Mouse (Mus musculus): ENCODE results near the gene Cpt1b.

The Cpt1b gene

DNA sequence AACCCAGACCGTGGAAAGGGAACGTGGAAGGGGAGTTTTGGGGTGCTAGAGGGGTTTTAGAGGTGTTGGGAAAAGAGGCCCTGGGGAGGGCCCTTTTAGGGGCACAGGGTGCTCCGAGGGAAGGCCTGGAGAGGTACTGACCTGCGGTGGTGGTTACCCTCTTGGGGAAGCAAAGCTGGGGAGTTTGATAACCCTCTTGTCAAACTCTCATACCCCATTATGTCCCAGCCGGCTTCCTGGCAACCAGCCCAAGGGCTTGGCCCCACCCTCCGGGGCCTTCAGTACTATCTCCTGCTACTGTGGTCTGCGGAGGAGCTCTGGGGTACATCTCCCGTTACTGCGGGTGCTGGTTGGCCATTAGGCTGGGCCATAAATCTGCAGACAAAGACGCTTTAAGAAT is 46.2 kb downstream of the Cpt1b start:
- DNase-seq (ENCODE audit: low read depth, low spot score): no peak

DNA sequence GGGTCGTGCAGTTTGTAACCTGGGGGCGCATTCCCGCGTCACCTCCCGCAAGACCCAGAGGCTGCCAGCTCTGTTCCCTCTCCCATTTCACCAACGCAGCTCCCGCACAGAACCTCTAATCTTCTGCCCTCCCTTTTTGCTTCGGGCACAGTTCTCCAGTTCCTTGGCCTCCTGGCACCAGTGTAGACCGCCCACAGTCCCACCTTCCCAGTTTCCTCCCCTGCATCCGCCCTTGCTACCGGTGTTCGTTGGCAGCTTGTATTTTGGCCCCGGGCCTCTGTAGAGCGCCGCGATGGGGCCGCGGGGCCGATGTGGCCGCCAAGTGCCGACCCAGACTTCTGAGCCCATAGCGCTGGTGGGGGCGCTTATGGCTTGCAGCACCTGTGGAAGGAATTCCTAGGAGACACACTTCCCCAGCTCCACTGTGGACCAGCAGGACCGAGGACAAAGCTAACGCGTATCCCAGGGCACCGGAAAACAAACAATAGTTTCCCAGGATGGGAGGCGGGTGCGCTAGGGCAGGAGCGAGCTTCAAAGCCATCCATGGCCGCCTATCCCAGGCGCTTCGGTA is 46.7 kb downstream of the Cpt1b start, which contains the start of gene Odf3b:
Gene Odf3b, minus strand, starts transcription at position 452 of the 571 bp plus-strand sequence.
- DNase-seq (ENCODE audit: low read depth, low spot score): no peak

DNA sequence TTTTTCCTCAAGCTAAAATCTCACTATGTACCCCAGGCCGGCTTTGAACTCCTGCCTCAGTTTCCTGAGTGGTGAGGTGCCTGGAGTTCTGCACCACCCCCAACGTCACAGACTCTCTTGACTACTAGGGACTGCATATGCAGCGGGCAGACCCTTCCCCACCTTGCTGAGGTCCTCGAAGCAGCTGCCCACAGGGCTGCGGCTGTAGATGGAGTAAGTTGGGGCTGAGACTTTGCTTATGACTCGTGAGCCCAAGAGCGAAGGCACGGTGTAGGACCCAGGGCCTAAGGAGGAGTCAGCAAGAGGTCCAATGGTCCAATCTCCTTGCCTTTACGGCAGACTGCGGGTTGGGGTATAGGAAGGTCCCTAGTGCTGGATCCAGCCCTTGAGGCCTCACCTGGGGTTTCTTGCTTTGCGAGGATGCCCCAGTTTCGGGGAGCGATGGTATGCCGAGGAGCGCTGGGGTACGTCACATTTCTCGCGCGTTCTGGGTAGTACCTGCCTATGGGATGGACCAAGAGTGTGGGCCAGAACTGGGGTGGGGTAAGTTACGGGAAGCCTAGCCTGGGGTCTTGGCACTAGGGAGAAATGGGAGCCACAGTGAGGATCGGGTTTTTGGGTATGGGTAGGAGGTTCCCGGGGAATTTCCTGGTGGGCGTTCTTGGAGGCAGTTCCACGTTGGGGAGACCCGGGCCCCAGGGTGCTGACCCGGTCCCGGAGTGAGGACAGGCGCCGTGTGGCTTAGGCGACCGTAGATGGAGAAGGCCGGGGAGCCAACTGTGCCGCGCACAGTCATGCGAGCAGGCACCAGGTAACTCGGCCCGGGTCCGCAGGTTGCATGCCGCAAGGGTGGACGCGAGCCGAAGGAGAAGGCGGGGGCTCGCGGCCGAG is 47.5 kb downstream of the Cpt1b start:
- no peak for DNase-seq (ENCODE audit: low read depth, low spot score)

DNA sequence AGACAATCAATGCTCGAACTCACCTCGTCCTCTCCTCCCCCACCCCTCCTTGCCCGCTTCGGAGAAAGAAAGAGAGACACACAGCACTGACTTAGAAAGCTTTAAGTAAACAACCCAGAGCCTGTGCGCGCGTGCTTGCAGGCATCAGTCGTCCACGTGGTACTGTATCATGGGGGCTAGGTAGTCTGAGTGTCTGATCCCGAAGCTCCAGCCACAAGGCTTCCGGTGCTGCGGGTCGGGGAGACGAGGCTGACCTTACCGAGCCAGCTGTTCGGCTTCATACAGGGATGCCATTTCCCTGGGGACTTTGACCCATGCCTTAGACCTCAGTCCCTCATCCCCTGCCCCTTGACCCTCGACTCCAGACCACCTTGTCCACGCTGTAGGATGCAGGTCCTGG is 48.3 kb downstream of the Cpt1b start:
- DNase-seq (ENCODE audit: low read depth, low spot score): no peak

DNA sequence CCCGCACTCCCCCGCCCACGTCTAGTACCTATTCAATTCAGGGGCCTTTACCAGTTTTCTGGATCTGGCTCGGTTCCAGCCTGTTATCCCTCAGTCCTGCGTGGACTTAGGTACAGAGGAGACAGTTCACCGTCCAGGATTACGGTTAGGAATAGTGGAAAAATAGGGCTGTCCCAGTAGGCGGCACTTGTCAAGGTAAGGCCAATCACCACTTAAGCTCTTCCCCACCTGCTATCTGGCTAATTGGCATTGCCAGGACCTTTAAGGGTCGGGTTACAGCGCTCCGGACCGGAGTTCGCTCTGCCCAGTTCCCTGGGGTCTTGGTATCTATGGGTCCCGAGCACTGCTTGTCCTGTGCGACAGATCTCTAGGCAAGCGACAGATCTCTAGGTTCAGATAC is 48.7 kb downstream of the Cpt1b start, which contains the start of gene Tymp:
Gene Tymp, minus strand, starts transcription at position 83 of the 400 bp plus-strand sequence.
- DNase-seq (ENCODE audit: low read depth, low spot score): no peak

DNA sequence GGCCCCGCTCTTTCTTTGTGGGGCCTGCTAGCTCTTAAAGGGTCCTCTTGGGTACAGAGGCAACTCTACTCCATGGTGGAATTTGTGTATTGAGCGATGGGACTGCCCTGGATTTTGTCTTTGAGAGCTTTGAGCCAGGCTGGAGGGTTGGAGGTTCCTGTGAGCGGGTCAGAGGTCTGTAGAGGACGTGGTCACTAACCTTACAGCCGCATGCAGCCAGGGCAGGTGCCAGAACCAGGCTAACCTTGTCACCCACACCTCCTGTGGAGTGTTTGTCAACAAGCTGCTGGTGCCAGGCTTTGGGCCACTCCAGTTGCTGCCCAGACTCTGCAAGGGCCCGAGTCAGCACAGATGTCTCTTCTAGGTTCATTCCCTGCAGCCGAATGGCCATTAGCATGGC is 49.6 kb downstream of the Cpt1b start:
- DNase-seq (ENCODE audit: low read depth, low spot score): no peak

DNA sequence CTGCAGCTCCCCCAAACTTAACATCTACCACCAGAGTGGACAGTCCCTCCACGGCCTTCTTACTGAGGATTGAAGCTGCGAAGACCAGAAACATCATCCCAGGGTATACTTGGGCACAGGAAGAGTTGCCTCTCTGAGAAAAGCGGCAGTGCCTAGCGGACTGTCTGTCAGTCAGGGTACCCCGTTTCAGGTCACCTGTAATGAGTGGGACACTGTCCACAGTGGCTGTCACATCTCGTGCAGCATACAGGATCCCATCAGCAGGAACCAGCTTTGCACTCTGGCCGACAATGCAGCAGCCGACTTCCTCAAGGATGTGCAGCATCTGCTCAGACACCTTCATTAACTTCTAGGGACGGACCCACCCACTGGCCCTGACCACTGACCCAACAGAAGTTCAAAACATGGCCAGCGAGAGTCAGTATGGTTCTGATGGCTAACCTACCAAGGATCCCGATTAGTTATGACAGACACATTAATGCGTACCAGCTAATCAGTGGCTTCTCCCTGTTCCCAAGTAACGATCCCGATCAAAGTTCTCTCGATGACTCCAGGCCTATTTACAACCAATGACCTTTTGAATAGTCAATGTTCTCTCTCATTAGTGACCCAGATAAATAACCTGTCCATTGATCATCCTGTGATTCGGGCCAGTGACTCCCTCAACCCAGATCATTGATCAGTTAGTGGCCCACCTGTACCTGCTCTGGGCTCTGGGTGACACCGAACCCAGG is 50.7 kb downstream of the Cpt1b start:
- no peak for DNase-seq (ENCODE audit: low read depth, low spot score)

DNA sequence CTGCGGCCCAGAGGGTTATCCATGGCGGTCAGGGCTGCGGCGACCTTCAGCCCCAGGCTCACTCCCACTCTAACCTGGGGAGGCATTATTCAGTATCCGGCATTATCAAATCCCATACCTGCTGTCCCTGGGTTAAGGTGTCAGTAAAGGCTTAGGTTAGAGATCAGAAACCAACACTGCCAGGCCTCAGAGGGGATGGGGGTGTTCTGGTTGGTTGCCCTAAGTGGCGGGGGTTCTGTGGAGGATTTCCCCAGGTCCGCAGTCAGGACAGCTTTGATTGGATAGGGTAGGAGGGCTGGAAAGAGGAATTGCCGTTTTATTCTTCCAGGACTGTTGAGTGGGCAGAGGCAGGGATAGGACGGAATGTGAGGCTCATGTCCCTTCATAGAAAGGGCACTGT is 51.3 kb downstream of the Cpt1b start:
- DNase-seq (ENCODE audit: low read depth, low spot score): no peak

DNA sequence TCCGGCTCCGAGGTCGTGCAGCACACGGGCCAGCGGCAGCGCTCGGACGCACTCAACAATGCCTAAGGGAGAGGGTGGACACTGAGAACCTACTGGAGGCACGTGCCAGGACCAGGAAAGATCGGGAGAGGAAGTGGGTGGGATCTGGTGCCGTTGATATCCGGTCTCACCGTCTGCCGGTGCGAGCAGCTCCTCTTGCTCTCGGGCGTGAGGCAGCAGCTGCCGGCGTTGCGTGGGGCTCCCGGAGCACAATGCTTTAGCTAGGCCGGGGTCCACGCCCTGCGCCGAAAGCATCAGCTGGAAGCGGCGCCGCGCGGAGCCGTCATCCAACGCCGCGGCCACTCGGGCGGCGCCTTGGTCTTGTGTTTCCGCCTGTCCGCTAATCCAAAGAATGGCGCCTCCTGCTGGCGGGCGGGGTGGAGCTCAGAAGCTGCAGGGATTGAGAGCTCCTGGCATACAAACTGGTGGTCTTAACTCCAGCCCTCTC is 51.9 kb downstream of the Cpt1b start, which contains the start of gene Sco2:
Gene Sco2, minus strand, starts transcription at position 85 of the 487 bp plus-strand sequence.
- peak; percentile 86 for DNase-seq (ENCODE audit: low read depth, low spot score)

DNA sequence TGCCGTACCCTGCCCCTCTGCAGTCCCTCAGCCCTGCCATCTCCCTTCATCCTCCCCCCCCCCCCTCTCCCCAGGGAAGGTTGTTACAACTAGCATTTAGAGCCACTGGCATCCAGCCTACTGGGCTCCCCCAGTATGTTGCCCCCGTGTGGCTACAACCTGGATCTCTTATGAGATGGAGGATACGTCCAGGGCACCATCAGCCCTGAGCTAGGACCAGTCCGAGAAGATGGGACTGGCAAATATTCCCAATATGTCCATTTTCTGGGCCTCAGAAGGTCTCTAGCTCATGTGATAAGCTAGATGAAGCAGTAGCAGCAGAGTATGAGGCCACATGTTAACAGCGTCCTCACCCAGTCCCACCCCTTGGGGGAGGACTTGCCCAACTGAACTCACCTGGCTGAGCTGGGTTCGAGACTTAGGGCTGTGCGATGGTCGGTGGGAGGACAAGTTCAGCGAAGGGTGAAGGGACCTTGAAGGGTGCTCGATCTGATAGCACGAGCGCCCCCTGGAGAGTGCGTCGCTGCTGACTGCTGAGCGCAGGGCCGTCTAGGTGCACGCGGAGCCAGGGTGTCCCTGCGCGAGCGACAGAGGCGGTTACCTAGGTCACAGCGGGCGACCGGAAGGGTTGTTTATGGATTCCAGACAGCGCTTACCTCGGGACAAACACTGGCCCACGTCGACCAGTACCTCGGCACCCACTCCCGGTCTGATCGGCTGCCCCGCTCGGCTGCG is 52.5 kb downstream of the Cpt1b start:
- peak; percentile 66 for DNase-seq (ENCODE audit: low read depth, low spot score)

DNA sequence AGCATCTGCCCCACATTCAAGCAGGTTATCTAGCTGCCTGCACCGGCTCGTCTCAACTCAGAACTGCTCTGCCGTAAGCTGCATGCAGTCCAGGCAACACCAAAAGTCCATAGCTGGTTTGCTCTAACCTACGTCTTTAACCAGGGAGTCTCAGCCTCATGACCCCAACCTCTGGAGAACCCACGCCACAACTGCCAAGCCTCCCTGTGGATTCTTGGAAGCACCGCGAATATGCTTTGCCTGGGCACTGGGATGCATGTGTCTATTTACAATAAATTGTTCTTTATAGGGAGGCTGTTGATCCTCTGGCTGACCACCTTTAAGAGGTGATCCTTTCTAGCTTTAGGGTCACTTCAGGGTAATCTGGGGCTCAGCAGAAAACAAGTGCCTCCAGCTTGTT is 53.1 kb downstream of the Cpt1b start:
- DNase-seq (ENCODE audit: low read depth, low spot score): no peak

DNA sequence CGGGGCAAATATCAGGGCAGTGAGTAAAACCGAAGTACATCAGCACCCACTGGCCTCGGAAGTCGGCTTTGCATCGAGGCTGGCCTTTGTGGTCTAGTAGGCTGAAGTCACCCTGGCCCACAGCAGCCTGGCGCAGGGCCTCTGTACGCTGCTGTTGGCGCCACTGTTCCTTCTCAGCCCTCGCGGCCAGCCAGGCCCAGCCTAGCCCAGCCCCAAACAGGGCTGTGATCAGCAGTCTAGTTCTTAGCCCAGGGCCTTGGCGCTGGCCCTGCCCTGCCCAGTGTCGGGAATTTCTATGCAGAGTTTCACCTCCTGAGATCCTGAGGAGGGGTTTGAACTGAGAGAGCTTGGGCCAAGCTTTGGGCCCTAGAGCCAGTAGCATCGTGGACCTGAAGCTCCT is 53.6 kb downstream of the Cpt1b start:
- DNase-seq (ENCODE audit: low read depth, low spot score): no peak
